Mouse (Mus musculus): Measurements from ENCODE around the gene Bik. TPM values are rescaled to one million over a fixed set of nuclear protein-coding genes. Genes with fewer than 3 reads are reported as not detected.

Gene Bik
- 0.89 and 2.2 TPM in 2 replicates for polyA plus RNA-seq (2014; fragmentation: Nextera tagmentation; extraction: Ambion mirVana)

DNA sequence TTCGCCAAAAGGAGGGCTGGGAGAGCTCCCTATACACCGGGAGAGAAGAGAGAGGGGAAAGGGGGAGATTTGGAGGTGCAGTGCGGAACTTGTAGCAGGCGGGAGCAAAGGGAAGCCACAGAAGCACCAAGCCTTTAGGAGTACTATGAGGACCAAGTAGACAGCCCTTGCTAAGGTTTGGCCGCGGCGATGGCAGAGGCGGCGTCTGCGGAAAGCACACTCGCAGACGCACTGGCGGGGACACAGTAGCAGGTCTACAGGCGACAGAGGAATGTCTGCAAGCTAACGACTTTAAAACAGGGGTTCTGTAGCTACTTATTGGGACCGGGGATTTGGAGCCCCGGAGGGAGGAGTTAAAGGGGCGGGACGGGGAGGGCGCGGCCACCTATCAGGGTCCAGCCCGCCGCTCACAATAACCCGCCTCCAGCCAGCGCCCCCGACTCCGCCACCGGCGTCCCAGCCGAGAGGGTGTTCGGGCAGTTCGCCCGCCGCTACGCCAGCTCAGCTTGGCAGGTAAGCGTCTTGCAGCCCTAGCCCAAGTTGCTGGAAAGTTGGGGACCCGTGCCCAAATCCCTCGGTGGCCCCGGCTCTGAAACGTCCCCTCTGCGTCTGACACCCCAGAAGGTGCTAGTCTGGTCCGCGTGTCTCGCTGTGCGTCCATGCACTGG lies at the start of gene Bik:
Gene Bik, plus strand, starts transcription at position 439 of the 668 bp plus-strand sequence.
- Histone ChIP-seq H3K4me1 (ENCODE audit: control insufficient read depth, insufficient read depth, low read length) (peaks cover 6% of the 10 kb centered on the region; the same call in 1 of the 2 replicates), H3K36me3 (ENCODE audit: control insufficient read depth, insufficient read depth, low read length) (no peaks in the 10 kb centered on the region), H3K9ac (ENCODE audit: low read length) (peak within 1 kb of the TSS; percentile 49), H3K27me3 (replicated peaks; ENCODE audit: control insufficient read depth, insufficient read depth, low read length) (peaks cover 20% of the 10 kb centered on the region; the same call in 1 of the 2 replicates), H3K27ac (ENCODE audit: low read depth, low read length) (no peak within 1 kb of the TSS), H3K4me3 (ENCODE audit: low read depth, low read length) (peak within 1 kb of the TSS; percentile 44), H3K4me2 (ENCODE audit: low read length) (peak within 1 kb of the TSS; percentile 90), H3K9me3 (replicated peaks; ENCODE audit: control insufficient read depth, low read length) (no peaks in the 10 kb centered on the region)
- DNase-seq (ENCODE audit: low spot score) (peak; percentile 58), ATAC-seq (peak; percentile 72)
- under 1% methylated on average over 42 of the region's 45 CpGs for WGBS

DNA sequence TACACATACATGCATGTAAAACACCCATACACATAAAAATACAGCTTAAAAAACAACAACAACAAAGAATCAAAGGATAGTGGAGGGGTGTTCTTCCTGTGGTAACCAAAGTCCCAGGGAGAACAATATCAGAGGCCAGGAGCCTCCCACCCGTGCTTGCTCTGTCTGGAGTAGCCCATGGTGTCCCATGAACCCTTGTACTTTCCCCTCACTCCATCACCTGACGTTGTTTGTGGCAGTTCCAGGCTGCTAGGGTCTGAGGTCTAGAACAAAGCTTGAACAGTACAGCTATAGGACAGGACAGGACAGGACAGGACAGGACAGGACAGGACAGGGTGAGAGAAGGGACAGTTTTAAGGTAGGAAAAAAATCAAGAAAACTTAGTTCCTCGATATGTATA lies 48.6 kb upstream of the Bik start:
- H3K27ac ChIP-seq (ENCODE audit: low read depth, low read length): no peak overlapping the region
- H3K4me1 ChIP-seq (ENCODE audit: control insufficient read depth, insufficient read depth, low read length): no peaks in the 10 kb centered on the region
- no peak overlapping the region for H3K4me2 ChIP-seq (ENCODE audit: low read length)
- no peak overlapping the region for H3K4me3 ChIP-seq (ENCODE audit: low read depth, low read length)
- ATAC-seq (no peak), DNase-seq (ENCODE audit: low spot score) (no peak)
- WGBS: 76% methylated on average over 3 of the region's 3 CpGs
- H3K9me3 ChIP-seq (replicated peaks; ENCODE audit: control insufficient read depth, low read length): no peaks in the 10 kb centered on the region
- H3K36me3 ChIP-seq (ENCODE audit: control insufficient read depth, insufficient read depth, low read length): no peaks in the 10 kb centered on the region; the same call in 1 of the 2 replicates
- H3K9ac ChIP-seq (ENCODE audit: low read length): no peak overlapping the region
- H3K27me3 ChIP-seq (replicated peaks; ENCODE audit: control insufficient read depth, insufficient read depth, low read length): no peaks in the 10 kb centered on the region

DNA sequence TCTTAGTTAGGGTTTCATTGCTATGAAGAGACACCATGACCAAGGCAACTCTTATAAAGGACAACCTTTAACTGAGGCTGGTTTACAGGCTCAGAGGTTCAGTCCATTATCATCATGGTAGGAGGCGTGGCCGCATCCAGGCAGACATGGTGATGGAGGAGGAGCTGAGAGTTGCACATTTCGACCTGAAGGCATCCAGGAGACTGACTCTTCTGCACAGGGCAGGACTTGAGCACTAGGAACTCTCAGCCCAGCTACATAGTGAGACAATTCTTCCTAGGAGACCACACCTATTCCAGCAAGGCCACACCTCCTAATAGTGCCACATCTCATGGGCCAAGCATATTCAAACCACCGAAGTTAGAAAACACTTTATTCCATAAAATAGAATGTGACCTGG lies 46.8 kb upstream of the Bik start:
- Histone ChIP-seq H3K27me3 (replicated peaks; ENCODE audit: control insufficient read depth, insufficient read depth, low read length) (no peaks in the 10 kb centered on the region), H3K9me3 (replicated peaks; ENCODE audit: control insufficient read depth, low read length) (no peaks in the 10 kb centered on the region), H3K4me3 (ENCODE audit: low read depth, low read length) (no peak overlapping the region), H3K4me1 (ENCODE audit: control insufficient read depth, insufficient read depth, low read length) (no peaks in the 10 kb centered on the region), H3K36me3 (ENCODE audit: control insufficient read depth, insufficient read depth, low read length) (peaks cover 9% of the 10 kb centered on the region), H3K27ac (ENCODE audit: low read depth, low read length) (no peak overlapping the region), H3K4me2 (ENCODE audit: low read length) (no peak overlapping the region), H3K9ac (ENCODE audit: low read length) (no peak overlapping the region)
- no peak for ATAC-seq
- no peak for DNase-seq (ENCODE audit: low spot score)
- 90% methylated on average over 4 of the region's 4 CpGs for WGBS

DNA sequence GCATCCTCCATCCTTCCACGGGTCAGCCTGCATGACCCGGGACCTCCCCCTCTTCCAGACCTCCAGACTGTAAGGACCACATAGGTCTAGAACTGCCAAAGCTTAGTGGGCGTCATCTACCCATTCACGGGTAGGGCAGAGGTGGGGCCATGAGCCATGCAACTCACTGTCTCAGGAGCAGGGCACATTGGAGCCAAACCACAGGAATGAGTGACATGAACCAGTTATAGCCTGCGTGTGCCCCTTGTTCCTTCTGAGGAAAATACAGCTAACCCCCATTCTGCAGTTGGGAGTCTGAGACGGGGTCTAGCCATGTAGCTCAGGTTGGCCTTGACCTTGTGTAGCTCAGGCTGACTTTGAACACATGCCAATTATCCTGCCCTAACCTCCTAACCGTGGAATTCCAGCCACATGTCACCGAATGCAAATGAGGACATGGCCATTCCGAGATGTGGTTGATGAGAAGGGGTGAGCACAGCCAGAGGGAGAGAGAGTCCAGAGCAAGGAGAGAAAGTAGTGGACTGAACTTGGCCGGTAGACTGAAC lies 45.4 kb upstream of the Bik start:
- 75% methylated on average over 10 of the region's 10 CpGs for WGBS
- H3K27ac ChIP-seq (ENCODE audit: low read depth, low read length): no peak overlapping the region
- H3K36me3 ChIP-seq (ENCODE audit: control insufficient read depth, insufficient read depth, low read length): peaks cover 16% of the 10 kb centered on the region
- DNase-seq (ENCODE audit: low spot score): no peak
- H3K27me3 ChIP-seq (replicated peaks; ENCODE audit: control insufficient read depth, insufficient read depth, low read length): no peaks in the 10 kb centered on the region
- H3K9me3 ChIP-seq (replicated peaks; ENCODE audit: control insufficient read depth, low read length): no peaks in the 10 kb centered on the region
- no peak overlapping the region for H3K4me2 ChIP-seq (ENCODE audit: low read length)
- no peak for ATAC-seq
- no peaks in the 10 kb centered on the region for H3K4me1 ChIP-seq (ENCODE audit: control insufficient read depth, insufficient read depth, low read length)
- no peak overlapping the region for H3K9ac ChIP-seq (ENCODE audit: low read length)
- H3K4me3 ChIP-seq (ENCODE audit: low read depth, low read length): no peak overlapping the region

DNA sequence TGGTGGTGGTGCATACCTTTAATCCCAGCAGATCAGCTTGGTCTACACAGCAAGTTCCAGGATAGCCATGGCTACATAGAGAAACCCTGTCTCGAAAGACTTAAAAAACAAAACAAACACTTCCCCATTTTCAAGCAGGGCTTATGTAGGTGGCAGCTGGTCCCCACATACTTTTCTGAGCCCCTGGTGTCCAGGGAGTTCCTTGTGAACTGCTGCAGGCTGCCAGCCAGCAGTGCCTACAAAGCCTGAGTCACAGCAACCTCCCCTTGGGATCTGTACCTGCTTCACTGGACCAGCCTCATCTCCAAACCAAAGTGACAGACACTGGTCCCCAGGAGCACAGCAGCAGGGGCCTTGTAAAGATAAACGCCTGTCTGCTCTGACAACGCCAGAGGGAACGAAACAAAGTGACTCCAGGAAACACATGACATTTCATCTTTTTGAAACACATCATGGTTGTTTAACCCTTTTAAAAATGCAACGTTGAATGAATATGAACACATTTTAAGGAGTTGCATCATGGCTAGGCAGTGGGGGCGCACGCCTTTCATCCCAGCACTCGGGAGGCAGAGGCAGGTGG lies 43.9 kb upstream of the Bik start:
- Histone ChIP-seq H3K36me3 (ENCODE audit: control insufficient read depth, insufficient read depth, low read length) (peaks cover 28% of the 10 kb centered on the region), H3K4me3 (ENCODE audit: low read depth, low read length) (no peak overlapping the region), H3K27ac (ENCODE audit: low read depth, low read length) (no peak overlapping the region), H3K4me1 (ENCODE audit: control insufficient read depth, insufficient read depth, low read length) (no peaks in the 10 kb centered on the region), H3K4me2 (ENCODE audit: low read length) (no peak overlapping the region), H3K9ac (ENCODE audit: low read length) (no peak overlapping the region), H3K27me3 (replicated peaks; ENCODE audit: control insufficient read depth, insufficient read depth, low read length) (no peaks in the 10 kb centered on the region), H3K9me3 (replicated peaks; ENCODE audit: control insufficient read depth, low read length) (no peaks in the 10 kb centered on the region)
- DNase-seq (ENCODE audit: low spot score): no peak
- 83% methylated on average over 8 of the region's 8 CpGs for WGBS
- ATAC-seq: no peak

DNA sequence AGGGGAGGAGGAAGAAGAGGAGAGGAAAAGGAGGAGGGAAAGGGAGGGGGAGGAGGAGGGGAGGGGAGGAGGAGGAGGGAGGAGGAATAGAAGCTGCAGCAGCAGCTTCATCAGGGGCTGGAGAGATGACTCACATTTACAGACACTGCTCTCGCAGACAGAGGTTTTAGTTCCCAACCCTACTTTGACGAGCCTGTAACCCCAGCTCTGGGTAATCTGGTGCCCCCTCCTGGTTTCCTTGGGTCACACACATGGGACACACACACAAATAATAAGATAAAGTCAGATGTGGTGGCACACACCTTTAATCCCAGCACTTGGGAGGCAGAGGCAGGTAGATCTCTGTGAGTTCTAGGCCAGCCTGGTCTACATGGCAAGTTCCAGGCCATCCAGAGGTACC lies 43.2 kb upstream of the Bik start:
- Histone ChIP-seq H3K4me1 (ENCODE audit: control insufficient read depth, insufficient read depth, low read length) (no peaks in the 10 kb centered on the region), H3K4me3 (ENCODE audit: low read depth, low read length) (no peak overlapping the region), H3K27me3 (replicated peaks; ENCODE audit: control insufficient read depth, insufficient read depth, low read length) (no peaks in the 10 kb centered on the region), H3K9me3 (replicated peaks; ENCODE audit: control insufficient read depth, low read length) (no peaks in the 10 kb centered on the region), H3K27ac (ENCODE audit: low read depth, low read length) (no peak overlapping the region), H3K4me2 (ENCODE audit: low read length) (no peak overlapping the region), H3K9ac (ENCODE audit: low read length) (no peak overlapping the region), H3K36me3 (ENCODE audit: control insufficient read depth, insufficient read depth, low read length) (peaks cover 36% of the 10 kb centered on the region)
- ATAC-seq: no peak
- DNase-seq (ENCODE audit: low spot score): peak; percentile 23
- 38% methylated on average over 2 of the region's 2 CpGs for WGBS

DNA sequence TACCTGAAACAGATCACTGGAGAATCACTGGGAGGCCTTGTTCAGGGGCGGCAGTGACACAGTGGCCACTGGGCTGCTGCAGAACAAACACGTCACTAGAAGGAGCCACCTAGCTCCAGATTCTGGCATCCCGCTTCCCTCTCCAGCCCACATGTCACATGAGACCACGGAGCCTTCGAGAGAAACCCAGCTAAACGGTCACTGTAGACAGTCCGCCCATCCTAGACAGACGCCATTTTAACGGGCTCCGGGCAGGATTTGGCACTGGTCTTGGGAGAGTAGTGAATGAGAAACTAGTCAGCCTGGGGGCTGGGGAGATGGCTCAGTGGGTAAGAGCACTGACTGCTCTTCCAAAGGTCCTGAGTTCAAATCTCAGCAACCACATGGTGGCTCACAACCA lies 42.4 kb upstream of the Bik start:
- Histone ChIP-seq H3K27me3 (replicated peaks; ENCODE audit: control insufficient read depth, insufficient read depth, low read length) (no peaks in the 10 kb centered on the region), H3K4me3 (ENCODE audit: low read depth, low read length) (no peak overlapping the region), H3K4me2 (ENCODE audit: low read length) (no peak overlapping the region), H3K27ac (ENCODE audit: low read depth, low read length) (no peak overlapping the region), H3K4me1 (ENCODE audit: control insufficient read depth, insufficient read depth, low read length) (no peaks in the 10 kb centered on the region), H3K36me3 (ENCODE audit: control insufficient read depth, insufficient read depth, low read length) (peaks cover 42% of the 10 kb centered on the region), H3K9me3 (replicated peaks; ENCODE audit: control insufficient read depth, low read length) (no peaks in the 10 kb centered on the region), H3K9ac (ENCODE audit: low read length) (no peak overlapping the region)
- ATAC-seq (no peak), DNase-seq (ENCODE audit: low spot score) (no peak)
- 94% methylated on average over 10 of the region's 10 CpGs for WGBS

DNA sequence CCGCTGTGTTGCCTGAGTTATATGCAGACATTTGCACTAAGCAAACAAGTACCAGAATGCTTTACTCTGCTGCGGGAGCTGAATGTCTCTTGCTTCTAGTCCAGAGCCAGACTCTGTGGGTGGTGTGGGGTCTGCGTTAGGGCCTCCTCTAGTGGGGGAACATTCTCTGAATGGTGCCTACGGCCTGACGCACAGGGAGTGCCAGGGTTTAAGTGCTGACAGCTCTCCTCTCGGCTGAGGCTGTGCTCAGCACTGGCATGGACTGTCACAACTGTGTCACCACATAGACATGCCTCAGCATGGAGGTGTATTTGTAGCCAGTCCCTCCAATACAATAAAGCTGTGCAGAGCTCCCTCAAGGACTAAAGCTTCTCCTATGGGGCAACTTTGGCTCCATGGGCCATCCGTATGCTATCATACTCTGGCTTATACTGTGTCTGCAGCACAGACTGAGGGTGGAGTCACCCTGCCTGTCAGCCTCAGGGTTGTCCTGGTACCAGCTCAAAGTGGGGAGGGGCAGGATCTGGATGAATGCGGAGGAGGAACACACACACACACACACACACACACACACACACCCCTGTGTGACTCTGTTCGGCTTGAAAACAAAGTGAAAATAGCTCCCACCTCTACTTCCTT lies 39.1 kb upstream of the Bik start:
- Histone ChIP-seq H3K4me2 (ENCODE audit: low read length) (no peak overlapping the region), H3K36me3 (ENCODE audit: control insufficient read depth, insufficient read depth, low read length) (peaks cover 73% of the 10 kb centered on the region), H3K4me1 (ENCODE audit: control insufficient read depth, insufficient read depth, low read length) (no peaks in the 10 kb centered on the region), H3K27me3 (replicated peaks; ENCODE audit: control insufficient read depth, insufficient read depth, low read length) (no peaks in the 10 kb centered on the region), H3K9me3 (replicated peaks; ENCODE audit: control insufficient read depth, low read length) (no peaks in the 10 kb centered on the region), H3K9ac (ENCODE audit: low read length) (no peak overlapping the region), H3K27ac (ENCODE audit: low read depth, low read length) (no peak overlapping the region), H3K4me3 (ENCODE audit: low read depth, low read length) (no peak overlapping the region)
- 70% methylated on average over 9 of the region's 9 CpGs for WGBS
- no peak for ATAC-seq
- no peak for DNase-seq (ENCODE audit: low spot score)

DNA sequence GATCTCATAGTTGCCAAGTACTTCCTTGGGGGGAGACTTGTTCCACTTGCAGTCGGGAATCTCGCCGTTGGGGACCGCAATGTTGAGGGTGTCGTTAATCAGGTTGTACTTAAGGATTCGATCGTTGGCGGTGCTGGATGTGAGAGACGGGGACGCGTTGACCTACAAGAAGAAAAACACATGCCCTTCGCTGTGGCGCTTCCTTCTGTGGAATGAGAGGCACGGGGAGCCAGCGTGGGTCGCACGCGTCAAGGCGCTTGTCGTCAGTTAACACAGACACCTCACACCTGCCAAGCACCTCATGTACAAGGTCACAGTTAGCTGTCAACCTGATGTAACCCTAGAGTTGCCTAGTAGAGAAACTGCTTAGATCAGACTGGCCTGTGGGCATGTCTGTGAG lies 37.2 kb upstream of the Bik start:
- Histone ChIP-seq H3K4me2 (ENCODE audit: low read length) (no peak overlapping the region), H3K27me3 (replicated peaks; ENCODE audit: control insufficient read depth, insufficient read depth, low read length) (no peaks in the 10 kb centered on the region), H3K9me3 (replicated peaks; ENCODE audit: control insufficient read depth, low read length) (no peaks in the 10 kb centered on the region), H3K36me3 (ENCODE audit: control insufficient read depth, insufficient read depth, low read length) (peaks cover 82% of the 10 kb centered on the region), H3K27ac (ENCODE audit: low read depth, low read length) (no peak overlapping the region), H3K4me1 (ENCODE audit: control insufficient read depth, insufficient read depth, low read length) (no peaks in the 10 kb centered on the region), H3K4me3 (ENCODE audit: low read depth, low read length) (no peak overlapping the region), H3K9ac (ENCODE audit: low read length) (no peak overlapping the region)
- DNase-seq (ENCODE audit: low spot score) (no peak), ATAC-seq (no peak)
- 93% methylated on average over 20 of the region's 20 CpGs for WGBS

All from forebrain, embryonic 14.5 days (tissue).